Mouse (Mus musculus) urinary bladder, adult 18-20 months (tissue): Measurements from ENCODE around the gene Gpr162.

Experiments
- DNase-seq, 2 experiments: peaks; one replicate each; pipeline ENCODE4 v3.0.0; 2022; ENCODE audit warnings: low spot score in 2 of 2, mixed read lengths in 2 of 2

Gpr162 gene

DNA sequence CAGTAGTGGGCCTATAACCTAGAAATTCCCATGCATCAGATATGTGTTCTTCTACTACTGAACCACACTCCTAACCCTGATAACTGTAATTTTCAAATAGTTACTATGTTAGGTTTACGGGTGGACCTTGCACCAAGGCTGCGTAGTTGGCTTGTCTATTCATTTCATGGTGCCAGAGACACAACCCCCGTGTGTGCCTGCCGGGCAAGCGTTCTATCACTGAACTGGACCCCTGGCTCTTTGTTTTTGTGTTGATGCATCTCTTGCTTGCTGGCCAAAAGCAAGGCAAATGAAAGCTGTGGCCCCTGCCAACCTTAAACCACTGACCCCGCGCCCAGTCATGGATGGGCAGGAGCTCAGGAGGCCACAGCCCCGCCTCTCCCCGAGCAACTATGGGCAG is 18.0 kb upstream of the Gpr162 start:
- no peak for DNase-seq

- no peak for DNase-seq
Measured at GRCm38 (mm10) chr6:124879390-124879789, 15.6 kb upstream of the Gpr162 start.

- no peak for DNase-seq
Measured at GRCm38 (mm10) chr6:124874348-124874747, 10.6 kb upstream of the Gpr162 start.

GRCm38 (mm10) chr6:124866560-124866959 is 2.8 kb upstream of the Gpr162 start:
- DNase-seq: no peak

DNA sequence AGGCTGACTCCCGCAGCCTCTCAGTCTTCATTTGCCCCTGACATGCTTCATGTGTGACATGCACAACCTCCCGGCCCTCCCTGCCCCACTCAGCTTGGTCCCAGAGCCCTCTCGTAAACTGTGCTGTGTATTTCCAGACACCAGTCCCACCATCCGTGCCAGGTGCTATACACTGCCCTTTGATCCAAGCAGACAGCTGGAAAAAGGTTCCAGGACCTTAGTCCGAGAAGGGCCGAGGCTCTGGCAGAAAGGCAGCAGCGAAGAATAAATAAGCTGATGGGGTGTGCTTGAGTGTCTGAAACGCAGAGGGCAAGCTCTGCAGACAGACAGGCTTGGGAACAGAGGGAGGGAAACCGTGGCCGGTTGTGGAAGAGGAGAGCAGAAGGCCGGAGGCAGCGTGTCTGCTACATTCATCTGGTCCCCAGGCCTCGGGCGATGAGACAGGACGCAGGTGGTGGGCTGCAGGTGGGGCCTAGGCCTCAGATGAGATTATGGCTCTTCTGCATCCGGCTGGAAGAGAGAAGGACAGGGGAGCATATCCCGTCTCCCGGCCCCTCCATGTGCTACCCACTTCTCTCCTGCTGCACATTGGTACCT is 2.1 kb upstream of the Gpr162 start:
- DNase-seq: no peak

- DNase-seq: no peak
Measured at GRCm38 (mm10) chr6:124863125-124863657, 592 bp downstream of the Gpr162 start.

GRCm38 (mm10) chr6:124862406-124863124 is 1.2 kb downstream of the Gpr162 start:
- DNase-seq: no peak

DNA sequence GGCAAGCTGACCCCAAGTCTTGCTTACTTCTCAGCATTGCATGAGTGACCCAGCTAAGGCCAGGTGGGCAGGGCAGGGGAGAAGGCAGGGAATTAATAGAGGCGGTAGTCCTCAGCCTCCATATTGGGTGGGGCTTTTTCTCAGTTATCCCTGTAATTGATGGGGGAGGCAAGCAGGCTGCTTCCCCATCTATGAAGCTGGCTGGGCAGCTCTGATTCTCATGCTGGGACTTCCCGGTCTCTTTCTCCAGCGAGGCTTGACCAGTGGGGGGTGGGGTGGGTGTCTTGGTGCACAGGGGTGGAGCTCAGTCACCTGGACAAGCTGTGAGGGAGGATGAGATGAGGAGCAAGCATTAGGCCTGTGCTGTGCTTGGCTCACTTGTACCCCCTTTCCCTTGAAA is 2.0 kb downstream of the Gpr162 start:
- DNase-seq: no peak

DNA sequence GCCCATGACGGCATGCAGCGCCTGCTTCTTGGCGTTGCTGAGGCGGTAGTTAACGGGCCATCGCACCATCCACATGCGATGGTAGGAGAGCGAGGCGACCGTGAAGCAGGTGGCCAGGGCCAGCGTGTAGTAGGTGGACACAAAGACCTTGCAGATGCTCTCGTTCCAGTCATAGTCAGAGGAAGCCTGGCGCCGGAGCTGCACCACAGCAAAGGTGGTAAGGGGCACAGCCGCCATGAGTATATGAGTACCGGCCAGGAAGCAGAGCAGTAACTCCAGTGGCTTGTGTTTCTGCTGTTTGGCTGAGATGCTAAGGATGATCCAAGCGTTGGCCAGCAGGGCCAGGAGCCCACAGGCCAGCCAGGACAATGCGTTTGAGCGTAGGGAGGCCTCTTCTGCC is 2.5 kb downstream of the Gpr162 start:
- DNase-seq: no peak

- no peak for DNase-seq
Measured at GRCm38 (mm10) chr6:124860511-124860910, 3.3 kb downstream of the Gpr162 start.

DNA sequence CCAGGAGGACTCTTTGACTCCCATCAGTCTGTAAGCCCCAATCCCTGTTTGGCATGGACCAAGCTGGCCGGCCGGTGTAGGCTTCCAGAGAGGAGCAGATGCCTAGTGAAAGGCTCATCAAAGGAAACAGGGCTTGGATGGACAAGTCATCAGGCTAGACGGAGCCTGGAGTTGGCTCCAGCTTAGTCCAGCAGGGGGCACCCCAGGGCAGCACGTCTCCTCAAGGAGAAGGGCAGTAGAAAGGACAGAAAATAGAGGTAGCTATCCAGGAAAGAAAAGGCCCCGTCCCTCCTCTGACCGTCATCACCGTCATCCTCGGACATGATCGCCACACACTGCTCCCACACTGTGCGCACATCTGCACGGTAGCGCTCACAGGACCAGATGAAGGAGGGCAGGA is 4.1 kb downstream of the Gpr162 start:
- peak; percentile 67 to 89 for DNase-seq

DNA sequence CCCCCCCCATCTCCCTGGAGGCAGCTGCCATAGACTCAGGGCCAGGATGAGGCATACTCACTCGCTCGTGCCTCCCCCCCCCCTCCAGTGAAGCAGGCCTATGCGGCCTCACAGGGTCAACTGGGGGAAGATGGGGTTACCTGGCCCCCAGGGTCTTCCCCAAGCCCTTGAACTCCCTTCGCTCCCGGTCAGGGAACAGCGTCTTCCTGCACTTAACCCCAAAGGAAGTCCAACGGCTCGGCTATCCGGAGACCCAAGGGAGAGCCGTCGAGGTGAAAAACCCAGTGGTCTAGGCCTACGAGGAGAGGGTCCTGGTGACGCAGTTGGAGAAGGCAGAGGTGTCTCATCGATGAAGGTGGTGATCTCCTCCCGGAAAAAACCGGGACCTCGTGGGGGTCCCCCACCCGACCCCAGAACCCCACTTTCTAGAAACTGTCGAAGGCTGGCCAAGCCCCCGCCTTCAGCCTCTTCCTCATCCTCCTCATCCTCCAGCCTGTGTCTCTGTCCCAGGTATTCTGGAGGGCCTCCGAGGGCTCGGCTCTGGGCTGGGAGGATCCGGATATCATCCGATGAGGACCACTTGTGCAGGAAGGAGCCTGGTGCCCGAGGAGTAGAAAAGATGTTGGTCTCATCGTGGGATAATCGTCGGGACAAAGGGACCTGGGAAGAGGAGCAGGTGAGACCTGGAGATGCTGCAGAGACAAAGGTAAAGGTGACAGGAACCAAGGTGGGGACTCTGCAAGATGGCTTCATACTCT is 5.0 kb downstream of the Gpr162 start:
- no peak for DNase-seq

- DNase-seq: no peak
Measured at GRCm38 (mm10) chr6:124857840-124858530, 5.8 kb downstream of the Gpr162 start.

DNA sequence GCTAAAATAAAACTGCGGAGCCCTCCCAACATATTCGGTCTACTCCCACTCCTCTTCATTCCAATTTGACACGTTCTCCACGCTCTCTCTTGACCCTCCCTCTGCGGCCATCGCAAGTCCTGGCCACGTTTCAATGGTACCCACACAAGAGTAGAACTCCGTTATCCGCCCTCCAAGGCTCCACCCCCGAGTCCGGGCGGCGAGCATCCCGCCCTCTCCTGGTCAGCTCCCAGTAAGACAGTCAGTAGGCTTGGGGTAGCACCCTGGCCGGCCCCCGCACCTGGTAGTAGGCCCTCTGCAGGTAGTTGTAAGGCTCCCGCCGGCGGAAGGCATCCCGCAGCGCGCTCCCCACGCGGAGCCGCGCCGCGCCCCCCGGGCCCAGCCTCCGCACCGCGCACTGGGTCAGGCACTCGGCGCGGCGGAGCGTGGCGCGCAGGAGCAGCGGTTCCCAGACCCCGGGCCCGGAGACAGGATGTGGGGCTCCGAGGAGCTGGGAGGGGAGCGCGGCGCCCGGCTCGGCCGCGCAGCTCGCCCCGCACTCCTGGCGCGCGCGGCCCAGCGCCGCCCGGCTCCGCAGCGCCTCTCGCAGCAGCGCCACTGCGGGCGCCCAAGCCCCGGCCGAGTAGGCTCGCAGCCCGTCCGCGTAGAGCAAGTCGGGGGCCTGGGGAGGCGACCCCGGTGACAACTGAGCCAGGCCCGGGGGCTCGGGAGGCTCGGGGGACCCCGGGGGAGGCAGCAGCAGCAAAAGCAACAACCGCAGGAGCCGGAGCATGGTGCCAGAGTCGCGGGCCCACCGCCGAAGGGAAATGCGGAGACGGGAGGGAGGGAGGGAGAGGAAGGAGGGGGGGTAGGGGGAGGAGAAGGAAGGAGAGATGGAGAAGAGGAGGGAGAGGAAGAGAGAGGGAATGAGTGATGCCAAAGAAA is 6.6 kb downstream of the Gpr162 start, which contains the start of gene P3h3:
TSS of gene P3h3 (minus strand) at position 837 of the 924 bp plus-strand sequence.
- DNase-seq: peak; percentile 73

DNA sequence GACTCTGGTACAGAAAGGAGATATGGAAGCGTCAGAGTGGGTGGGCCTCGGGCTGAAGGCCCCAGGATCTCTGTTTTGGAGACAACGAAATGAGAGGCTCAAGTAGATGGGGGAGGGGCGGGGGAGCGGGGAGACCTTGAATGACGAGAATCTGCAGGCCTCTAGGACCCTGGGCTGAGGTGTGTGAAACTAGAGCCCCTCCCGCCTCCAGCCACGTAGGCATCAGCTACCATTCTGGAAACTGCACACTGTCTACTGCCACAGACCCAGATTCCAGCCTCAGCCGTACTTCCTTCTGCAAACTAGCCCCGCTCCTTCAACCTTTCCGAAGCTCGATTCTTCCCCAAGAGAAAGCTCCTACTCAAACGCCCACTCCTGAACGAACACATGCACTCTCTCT is 7.5 kb downstream of the Gpr162 start:
- no peak for DNase-seq

- no peak for DNase-seq
Measured at GRCm38 (mm10) chr6:124854647-124855046, 9.1 kb downstream of the Gpr162 start.

DNA sequence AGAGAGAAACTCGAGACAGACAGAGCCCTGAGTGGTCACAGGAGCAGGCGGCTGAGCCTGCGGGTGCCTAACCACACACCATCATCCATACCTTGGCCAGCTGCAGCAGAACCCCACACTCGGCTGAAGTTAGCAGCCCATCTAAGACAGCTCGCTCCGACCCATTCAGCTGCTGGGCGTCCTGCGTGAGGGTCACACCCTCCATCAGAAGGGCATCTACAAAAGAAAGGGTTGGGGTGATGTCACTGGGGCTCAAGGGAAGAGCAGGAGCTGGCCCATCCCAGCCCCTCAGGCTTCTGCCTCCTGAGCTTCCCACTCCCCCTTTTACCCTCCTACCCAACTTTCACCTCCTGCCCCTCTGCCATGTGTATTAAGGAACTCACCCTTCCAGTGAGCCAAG is 13.2 kb downstream of the Gpr162 start:
- no peak for DNase-seq

- peak; percentile 78 to 89 for DNase-seq
Measured at GRCm38 (mm10) chr6:124847305-124847704, 16.5 kb downstream of the Gpr162 start.

GRCm38 (mm10) chr6:124840241-124841167 is 23.3 kb downstream of the Gpr162 start, which contains the start of gene Gnb3:
TSS of gene Gnb3 (minus strand) at chr6:124840275.
- no peak for DNase-seq

DNA sequence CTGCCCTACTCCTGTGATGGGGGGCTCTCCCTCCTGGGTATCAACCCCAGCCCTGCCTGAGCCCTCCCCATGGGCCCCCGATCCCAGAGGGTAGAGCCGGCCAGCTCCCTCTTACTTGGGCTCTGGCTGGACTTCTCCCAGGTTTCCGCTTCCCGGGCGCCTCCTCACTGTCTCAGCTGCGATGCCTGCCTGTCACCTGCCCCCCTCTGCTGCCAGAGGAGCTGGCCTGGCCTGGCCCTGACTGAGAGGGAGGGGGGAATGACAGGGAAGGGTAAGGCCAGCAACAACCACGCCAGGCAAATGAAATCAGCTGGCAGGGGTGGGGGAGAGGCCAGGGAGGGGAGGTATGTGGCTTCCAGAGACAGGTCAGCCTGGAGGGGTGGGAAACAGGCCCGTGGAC is 24.0 kb downstream of the Gpr162 start:
- no peak for DNase-seq
